Mouse (Mus musculus) small intestine, adult 2 months (tissue): ENCODE results near the gene Eef1akmt1. TPM values are rescaled to one million over a fixed set of nuclear protein-coding genes. Genes with fewer than 3 reads are reported as not detected.

Experiments used
- H3K27ac ChIP-seq: fragments of 200-500 bp; 2 replicates; pipeline ENCODE4 v1.5.1; 2012; ENCODE audit warnings: low read depth, low read length, control low read depth, inconsistent platforms; ENCODE audit not compliant: insufficient read depth
- H3K27me3 ChIP-seq: fragments of 200-500 bp; 2 replicates; pipeline ENCODE4 v1.6.1; 2012; ENCODE audit warnings: mild to moderate bottlenecking, moderate library complexity, low read length, inconsistent platforms; ENCODE audit not compliant: control insufficient read depth, insufficient read depth
- H3K36me3 ChIP-seq: fragments of 200-500 bp; 2 replicates; pipeline ENCODE4 v1.6.1; 2012; ENCODE audit warnings: mild to moderate bottlenecking, low read length, control low read depth, inconsistent platforms; ENCODE audit not compliant: control insufficient read depth, insufficient read depth
- H3K4me1 ChIP-seq: fragments of 200-500 bp; 2 replicates; pipeline ENCODE4 v1.6.1; 2012; ENCODE audit warnings: low read length, inconsistent platforms, mixed read lengths; ENCODE audit not compliant: control insufficient read depth, insufficient read depth, insufficient read length
- H3K4me3 ChIP-seq: fragments of 200-500 bp; 2 replicates; pipeline ENCODE4 v1.5.1; 2012; ENCODE audit warnings: low read depth, mild to moderate bottlenecking, control low read depth, inconsistent platforms, low read length, moderate library complexity
- CTCF ChIP-seq: fragments of 200-500 bp; IDR thresholded peaks from 2 replicates; pipeline ENCODE4 v1.5.1; 2012; ENCODE audit warnings: low read depth, mild to moderate bottlenecking, control low read depth, inconsistent platforms, low read length, moderate library complexity, mixed read lengths; ENCODE audit not compliant: insufficient replicate concordance, insufficient read length; ENCODE audit errors: extremely low read depth
- POLR2A ChIP-seq: fragments of 200-500 bp; IDR thresholded peaks from 2 replicates; pipeline ENCODE4 v1.6.1; 2012; ENCODE audit warnings: low read depth, mild to moderate bottlenecking, control low read depth, inconsistent platforms, low read length, moderate library complexity
- WGBS: fragments of 180-500 bp; shearing (Covaris S2); methylation state at CpG from one replicate; pipeline ENCODE4 v1.1.7; 2018; 5-methylcytosine and 5-hydroxymethylcytosine counted together
- polyA plus RNA-seq: library from polyadenylated mRNA; depleted of rRNA; stranded (reverse); fragments of >200 nt; gene quantifications from 2 replicates; pipeline ENCODE4 v1.2.3, GENCODE M21; 2012; rRNA removed

Eef1akmt1 gene
- polyA plus RNA-seq, 1 experiment: 3.0 TPM

- 90% methylated on average over 9 of the region's 9 CpGs for WGBS
- Histone ChIP-seq H3K4me3 (no peak overlapping the region), H3K4me1 (peaks cover 3% of the 10 kb centered on the region; the same call in 1 of the 2 replicates), H3K36me3 (no peaks in the 10 kb centered on the region), H3K27me3 (no peaks in the 10 kb centered on the region), H3K27ac (no peak overlapping the region)
- no peak for TF ChIP-seq CTCF
- no peak for TF ChIP-seq POLR2A
These were observed 47.6 kb downstream of the Eef1akmt1 start for GRCm38 (mm10) chr14:57523762-57524161.

GRCm38 (mm10) chr14:57517001-57517400, 54.4 kb downstream of the Eef1akmt1 start:
- Histone ChIP-seq H3K27me3 (no peaks in the 10 kb centered on the region), H3K27ac (no peak overlapping the region), H3K4me3 (no peak overlapping the region), H3K36me3 (no peaks in the 10 kb centered on the region), H3K4me1 (no peaks in the 10 kb centered on the region)
- WGBS: 88% methylated on average over 7 of the region's 7 CpGs
- TF ChIP-seq POLR2A: no peak
- no peak for TF ChIP-seq CTCF

GRCm38 (mm10) chr14:57515156-57515762, 56.2 kb downstream of the Eef1akmt1 start:
- no peak overlapping the region for H3K4me3 ChIP-seq
- H3K36me3 ChIP-seq: no peaks in the 10 kb centered on the region
- no peak overlapping the region for H3K27ac ChIP-seq
- H3K4me1 ChIP-seq: no peaks in the 10 kb centered on the region
- 73% methylated on average over 6 of the region's 6 CpGs for WGBS
- H3K27me3 ChIP-seq: no peaks in the 10 kb centered on the region
- no peak for TF ChIP-seq CTCF
- TF ChIP-seq POLR2A: no peak

- TF ChIP-seq POLR2A: no peak
- TF ChIP-seq CTCF: no peak
- Histone ChIP-seq H3K4me3 (no peak overlapping the region), H3K27ac (no peak overlapping the region), H3K36me3 (no peaks in the 10 kb centered on the region), H3K27me3 (no peaks in the 10 kb centered on the region), H3K4me1 (no peaks in the 10 kb centered on the region)
- WGBS: 59% methylated on average over 6 of the region's 6 CpGs
These were observed 61.9 kb downstream of the Eef1akmt1 start for GRCm38 (mm10) chr14:57509554-57509953.

- no peaks in the 10 kb centered on the region for H3K27me3 ChIP-seq
- H3K4me1 ChIP-seq: no peaks in the 10 kb centered on the region
- WGBS: 85% methylated on average over 6 of the region's 6 CpGs
- H3K36me3 ChIP-seq: no peaks in the 10 kb centered on the region
- H3K27ac ChIP-seq: no peak overlapping the region
- TF ChIP-seq POLR2A (no peak), CTCF (no peak)
- no peak overlapping the region for H3K4me3 ChIP-seq
These were observed 67.7 kb downstream of the Eef1akmt1 start for GRCm38 (mm10) chr14:57503729-57504128.

Other genes with a start within 250 kb of the Eef1akmt1 start
- 124 and 167 TPM in 2 replicates for gene Cryl1, start 173.1 kb downstream of the Eef1akmt1 start, polyA plus RNA-seq
- 0.38 and 0.58 TPM in 2 replicates for gene Ift88, start 147.6 kb downstream of the Eef1akmt1 start, polyA plus RNA-seq
- 5.6 and 7.1 TPM in 2 replicates for gene Il17d, start 46.8 kb downstream of the Eef1akmt1 start, polyA plus RNA-seq
- 0.58 and 0.66 TPM in 2 replicates for gene Xpo4, start 93.8 kb upstream of the Eef1akmt1 start, polyA plus RNA-seq
- 1.9 and 2.9 TPM in 2 replicates for gene Gm49361, start 174.5 kb upstream of the Eef1akmt1 start, polyA plus RNA-seq
- 11.7 and 23.0 TPM in 2 replicates for gene Lats2, start 186.8 kb upstream of the Eef1akmt1 start, polyA plus RNA-seq
- 1.2 and 3.6 TPM in 2 replicates for gene Sap18, start 226.6 kb upstream of the Eef1akmt1 start, polyA plus RNA-seq